Mouse (Mus musculus) layer of hippocampus, adult 2 months (tissue): Measurements from ENCODE around the gene Ergic1. TPM values are rescaled to one million over a fixed set of nuclear protein-coding genes. Genes with fewer than 3 reads are reported as not detected.

ENCODE experiments used
- DNase-seq, 2 experiments: peaks; one replicate each; pipeline ENCODE4 v3.0.0; 2022; ENCODE audit warnings: low spot score in 2 of 2
- H3K27ac ChIP-seq: fragments of 200-600 bp; 2 replicates; pipeline ENCODE4 v1.8.1; 2022
- H3K4me3 ChIP-seq: fragments of 200-600 bp; 2 replicates; pipeline ENCODE4 v1.8.1; 2022; ENCODE audit warnings: mild to moderate bottlenecking
- CTCF ChIP-seq: fragments of 200-600 bp; conservative IDR thresholded peaks from 2 replicates; pipeline ENCODE4 v1.8.1; 2022; ENCODE audit warnings: antibody characterized with exemption, mild to moderate bottlenecking, moderate library complexity
- total RNA-seq, 2 experiments: library from RNA; stranded (reverse); gene quantifications; 2 replicates each; pipeline ENCODE4 v1.2.3; 2021

Gene Ergic1
- total RNA-seq, 2 experiments from 2014 or later, result 121 to 124 TPM

- H3K27ac ChIP-seq, result no peak overlapping the region
- no peak for DNase-seq
- no peak for TF ChIP-seq CTCF
These were observed 74.7 kb downstream of the Ergic1 start for GRCm38 (mm10) chr17:26635951-26636350.

GRCm38 (mm10) chr17:26637851-26638250 is 76.6 kb downstream of the Ergic1 start:
- no peak overlapping the region for H3K27ac ChIP-seq
- no peak for TF ChIP-seq CTCF
- DNase-seq, result no peak
- H3K4me3 ChIP-seq, result no peak overlapping the region

More at GRCm38 (mm10) chr17:26635951-26636350, 74.7 kb downstream of the Ergic1 start:
- no peak overlapping the region for H3K4me3 ChIP-seq

- peak; percentile 98 for TF ChIP-seq CTCF
These were observed 77.4 kb downstream of the Ergic1 start for GRCm38 (mm10) chr17:26638655-26639054.

GRCm38 (mm10) chr17:26639791-26640190 is 78.5 kb downstream of the Ergic1 start:
- Histone ChIP-seq H3K4me3 (no peak overlapping the region), H3K27ac (peak overlapping the region; percentile 59; the same call in 1 of the 2 replicates)
- no peak for TF ChIP-seq CTCF
- no peak for DNase-seq

More at GRCm38 (mm10) chr17:26638655-26639054, 77.4 kb downstream of the Ergic1 start:
- no peak overlapping the region for H3K4me3 ChIP-seq
- no peak overlapping the region for H3K27ac ChIP-seq
- DNase-seq, result peak; percentile 49 to 78

- H3K27ac ChIP-seq, result peak overlapping the region; percentile 59; the same call in 1 of the 2 replicates
- no peak overlapping the region for H3K4me3 ChIP-seq
- no peak for DNase-seq
- TF ChIP-seq CTCF, result no peak
These were observed 79.0 kb downstream of the Ergic1 start for GRCm38 (mm10) chr17:26640286-26640740.

- no peak for DNase-seq
- Histone ChIP-seq H3K27ac (no peak overlapping the region), H3K4me3 (no peak overlapping the region)
- TF ChIP-seq CTCF, result no peak
These were observed 82.2 kb downstream of the Ergic1 start for GRCm38 (mm10) chr17:26643456-26643855.

- DNase-seq, result no peak
- TF ChIP-seq CTCF, result no peak
- no peak overlapping the region for H3K4me3 ChIP-seq
- no peak overlapping the region for H3K27ac ChIP-seq
These were observed 82.7 kb downstream of the Ergic1 start for GRCm38 (mm10) chr17:26643993-26644392.

GRCm38 (mm10) chr17:26644509-26645410 is 83.5 kb downstream of the Ergic1 start:
- DNase-seq, result no peak
- Histone ChIP-seq H3K27ac (peak overlapping the region; percentile 49; the same call in 1 of the 2 replicates), H3K4me3 (no peak overlapping the region)
- TF ChIP-seq CTCF, result no peak

GRCm38 (mm10) chr17:26645411-26645854 is 84.1 kb downstream of the Ergic1 start:
- Histone ChIP-seq H3K27ac (no peak overlapping the region; the same call in none of the 2 replicates), H3K4me3 (no peak overlapping the region)
- DNase-seq, result no peak
- TF ChIP-seq CTCF, result no peak

GRCm38 (mm10) chr17:26647283-26647682 is 86.0 kb downstream of the Ergic1 start:
- H3K27ac ChIP-seq, result peak overlapping the region; percentile 68
- no peak overlapping the region for H3K4me3 ChIP-seq
- peak in 1 of 2 experiments; percentile 38 for DNase-seq
- no peak for TF ChIP-seq CTCF

GRCm38 (mm10) chr17:26649565-26649964 is 88.3 kb downstream of the Ergic1 start:
- TF ChIP-seq CTCF, result peak; percentile 41
- DNase-seq, result no peak
- Histone ChIP-seq H3K4me3 (no peak overlapping the region), H3K27ac (peak overlapping the region; percentile 93; the same call in 1 of the 2 replicates)

- no peak overlapping the region for H3K4me3 ChIP-seq
- no peak for DNase-seq
- peak; percentile 66 for TF ChIP-seq CTCF
- peak overlapping the region; percentile 93 for H3K27ac ChIP-seq
These were observed 89.4 kb downstream of the Ergic1 start for GRCm38 (mm10) chr17:26650451-26651363.
